Mouse (Mus musculus) monocyte, adult 5-6 weeks (primary cell): ENCODE measurements around the gene Ddx19b. TPM values are rescaled to one million over a fixed set of nuclear protein-coding genes. Genes with fewer than 3 reads are reported as not detected.
"Not testable (repeated sequence)": the region's sequence is repeated elsewhere in the genome, so short reads cannot be mapped to it uniquely, and the experiment has no call there.

Source experiments
- ATAC-seq: fragments of 153-309, 156-312 bp; replicated peaks from 2 replicates; pipeline ENCODE4 v1.8.0; 2017; ENCODE audit warnings: mild to moderate bottlenecking; ENCODE audit not compliant: low TSS enrichment, insufficient number of reproducible peaks, severe bottlenecking, poor library complexity, low FRiP score
- total RNA-seq: library from RNA; stranded (forward); fragments of 200-1000, 200-491, 200-594 nt; gene quantifications from 3 replicates; pipeline ENCODE4 v1.2.3, GENCODE M21; 2017

Ddx19b gene
- total RNA-seq, 1 experiment from 2014 or later, result 14.4 TPM

GRCm38 (mm10) chr8:110977987-110978386 is 53.6 kb downstream of the Ddx19b start:
- not testable (repeated sequence) for ATAC-seq

GRCm38 (mm10) chr8:110976532-110976931 is 55.0 kb downstream of the Ddx19b start:
- not testable (repeated sequence) for ATAC-seq

GRCm38 (mm10) chr8:110969910-110970770 is 61.4 kb downstream of the Ddx19b start:
- ATAC-seq, result peak; percentile 98

- ATAC-seq, result no peak
These were observed 64.2 kb downstream of the Ddx19b start for GRCm38 (mm10) chr8:110967326-110967725.

- no peak for ATAC-seq
These were observed 65.0 kb downstream of the Ddx19b start for GRCm38 (mm10) chr8:110966586-110966985.

- no peak for ATAC-seq
These were observed 66.0 kb downstream of the Ddx19b start for GRCm38 (mm10) chr8:110965594-110965993.

GRCm38 (mm10) chr8:110964666-110965065 is 66.9 kb downstream of the Ddx19b start:
- no peak for ATAC-seq

- no peak for ATAC-seq
These were observed 68.5 kb downstream of the Ddx19b start for GRCm38 (mm10) chr8:110963051-110963450.

GRCm38 (mm10) chr8:110959906-110960305 is 71.6 kb downstream of the Ddx19b start:
- no peak for ATAC-seq

GRCm38 (mm10) chr8:110959071-110959780 is 72.3 kb downstream of the Ddx19b start:
- ATAC-seq, result no peak

- ATAC-seq, result not testable (repeated sequence)
These were observed 73.0 kb downstream of the Ddx19b start for GRCm38 (mm10) chr8:110958553-110958952.

- no peak for ATAC-seq
These were observed 73.4 kb downstream of the Ddx19b start for GRCm38 (mm10) chr8:110958135-110958534.

- ATAC-seq, result no peak
These were observed 74.1 kb downstream of the Ddx19b start for GRCm38 (mm10) chr8:110957471-110957870.

GRCm38 (mm10) chr8:110956619-110957450 is 74.7 kb downstream of the Ddx19b start:
- no peak for ATAC-seq

- peak; percentile 55; the same call in 1 of the 2 replicates for ATAC-seq
These were observed 76.8 kb downstream of the Ddx19b start for GRCm38 (mm10) chr8:110954776-110955175.
